Mouse (Mus musculus): ENCODE measurements at regions not wholly inside any gene's neighbourhood (a gene's known extent, or its start where the extent isn't known, plus 50 kb on each side); places are given as distances from the start of the nearest gene placed in this dataset.

DNA sequence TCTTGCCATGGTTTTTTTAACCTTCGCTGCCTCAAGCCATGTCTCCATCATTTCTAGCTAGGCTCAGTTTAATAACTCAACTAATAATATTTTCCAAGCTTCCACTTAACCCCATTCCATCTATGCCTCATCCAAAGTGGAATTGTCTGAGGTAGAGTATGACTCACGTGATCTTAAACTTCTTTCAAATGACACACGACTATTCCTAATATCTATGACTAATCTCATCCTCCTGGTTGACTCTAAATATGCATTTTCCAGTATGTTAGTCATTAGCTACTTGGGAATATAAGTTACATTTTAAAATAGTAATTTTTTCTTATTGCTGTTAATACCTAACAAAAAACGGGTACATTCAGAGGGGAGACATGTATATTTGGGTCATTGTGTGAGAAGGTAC, 524.8 kb upstream of the Pappa start:
- no peak for DNase-seq

DNA sequence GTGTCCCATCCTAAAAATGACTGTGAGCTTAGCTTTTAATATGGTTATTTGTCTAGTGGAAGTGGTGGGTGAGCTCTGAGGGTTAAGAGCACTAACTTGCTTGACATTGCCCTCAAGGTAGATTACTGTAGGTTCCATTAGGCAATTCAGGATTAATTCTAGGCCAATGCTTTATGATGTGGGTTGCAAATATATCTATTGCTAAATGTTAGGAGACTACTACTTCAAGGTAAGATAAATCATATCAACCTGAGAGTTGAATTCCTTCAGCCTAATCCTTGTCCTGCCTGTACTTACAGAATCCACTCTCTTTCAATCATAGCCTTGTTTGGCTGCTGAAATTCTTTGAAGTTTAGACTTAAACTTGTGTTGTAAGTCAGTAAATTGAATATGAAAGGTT, 501.2 kb upstream of the Pappa start:
- no peak for DNase-seq

DNA sequence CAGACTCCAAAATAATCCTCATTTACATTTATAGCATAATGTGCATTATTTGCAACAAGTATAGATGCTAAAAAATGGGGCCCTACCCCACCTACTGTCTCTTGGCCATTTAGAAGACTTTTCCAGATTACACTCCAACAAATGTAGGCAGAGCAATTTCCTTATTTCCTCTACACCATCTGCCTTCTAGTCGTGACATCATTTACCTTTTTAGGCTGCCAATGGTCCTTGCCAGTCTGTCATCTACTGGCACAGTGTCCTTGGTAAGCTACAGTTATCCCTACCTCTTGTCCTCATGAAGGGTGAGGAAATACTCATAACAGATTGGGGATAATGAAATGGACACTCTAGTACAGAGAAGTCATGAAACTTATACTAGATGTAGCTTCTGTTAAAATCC, 491.8 kb upstream of the Pappa start:
- no peak for DNase-seq

DNA sequence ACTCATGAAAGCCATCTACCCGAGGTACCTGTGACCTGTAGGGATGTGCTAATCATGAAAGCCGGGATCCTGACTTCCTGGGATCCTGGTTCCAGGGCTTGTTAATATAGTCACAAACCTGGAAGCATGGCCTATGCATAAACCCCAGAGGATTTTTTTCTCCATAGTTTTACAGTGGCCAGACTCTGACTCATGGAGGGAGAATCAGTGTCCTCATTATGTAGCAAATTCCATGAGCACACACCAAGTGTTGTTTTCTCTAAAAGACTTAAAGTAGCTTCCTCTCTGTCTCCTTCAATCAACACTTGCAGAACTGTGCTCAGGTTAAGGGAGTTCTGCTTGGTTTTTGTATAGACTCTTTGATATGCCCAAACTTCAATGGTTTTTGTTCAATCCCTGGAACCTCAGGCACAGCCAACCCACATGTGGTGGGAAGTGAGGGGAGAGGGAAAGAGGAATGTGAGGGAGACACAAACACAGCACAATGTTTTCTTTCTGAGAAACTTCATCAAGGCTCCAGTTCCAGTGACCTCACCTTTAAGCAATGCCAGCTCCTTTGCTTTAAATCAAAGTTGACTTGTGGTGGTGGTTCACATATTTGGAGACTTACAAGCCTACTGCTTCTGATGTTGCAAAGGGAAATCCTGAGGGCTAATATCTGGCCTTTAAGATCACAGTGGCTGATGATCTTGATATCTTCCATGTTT, 488.6 kb upstream of the Pappa start:
- DNase-seq: no peak

DNA sequence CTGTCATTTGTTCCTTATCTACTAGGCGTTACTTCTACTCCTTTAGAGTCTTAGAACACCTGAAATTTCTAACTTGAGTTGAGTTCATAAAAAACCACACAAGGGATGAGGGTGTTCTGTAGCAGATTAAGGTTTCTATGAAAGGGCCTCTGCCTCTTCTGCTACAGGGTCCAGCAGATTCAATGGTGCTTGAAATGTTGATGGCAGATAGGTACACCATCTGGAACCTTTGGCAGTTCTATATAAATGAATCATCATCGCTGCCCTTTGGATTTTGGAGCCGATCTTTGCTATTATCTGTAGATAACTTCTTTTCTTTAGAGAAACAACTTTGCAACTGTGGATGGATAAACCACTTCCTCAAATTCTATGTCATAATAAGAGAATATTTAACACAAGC, 483.9 kb upstream of the Pappa start:
- no peak for DNase-seq

DNA sequence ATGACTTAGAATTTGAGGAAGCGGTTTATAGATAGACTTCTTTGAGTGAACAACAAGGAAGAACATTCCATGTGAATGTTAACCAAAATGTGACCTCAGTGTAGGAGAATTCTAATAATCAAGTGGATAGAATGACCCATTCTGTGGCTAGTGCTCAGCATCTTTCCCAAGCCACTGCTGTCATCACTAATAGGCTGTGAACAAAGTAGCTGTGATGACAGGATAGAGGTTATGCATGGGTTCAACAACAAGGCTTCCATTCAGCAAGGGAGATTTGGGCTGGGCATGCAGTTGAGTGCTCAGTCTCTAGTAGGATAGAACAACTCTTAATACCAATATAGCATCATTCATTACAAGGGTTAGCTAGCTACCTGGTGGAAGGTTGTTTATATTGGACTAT, 483.0 kb upstream of the Pappa start:
- DNase-seq: no peak

DNA sequence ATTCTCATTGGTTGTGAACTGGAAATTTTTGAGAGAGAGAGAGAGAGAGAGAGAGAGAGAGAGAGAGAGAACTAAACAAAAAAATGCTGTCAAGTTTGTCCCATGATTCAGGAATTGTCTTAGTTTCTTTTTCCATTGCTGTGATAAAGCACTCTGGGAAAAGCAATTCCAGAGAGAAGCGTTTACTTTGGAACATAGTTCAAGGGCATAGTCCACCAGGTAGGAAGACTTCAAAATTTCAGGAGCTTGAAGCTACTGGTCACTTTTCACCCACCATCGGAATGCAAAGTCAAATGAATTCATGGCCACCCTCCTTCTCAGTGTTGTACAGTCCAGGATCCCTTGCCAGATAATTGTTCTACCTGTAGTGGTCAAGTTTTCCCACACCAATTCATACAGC, 478.8 kb upstream of the Pappa start:
- no peak for DNase-seq

DNA sequence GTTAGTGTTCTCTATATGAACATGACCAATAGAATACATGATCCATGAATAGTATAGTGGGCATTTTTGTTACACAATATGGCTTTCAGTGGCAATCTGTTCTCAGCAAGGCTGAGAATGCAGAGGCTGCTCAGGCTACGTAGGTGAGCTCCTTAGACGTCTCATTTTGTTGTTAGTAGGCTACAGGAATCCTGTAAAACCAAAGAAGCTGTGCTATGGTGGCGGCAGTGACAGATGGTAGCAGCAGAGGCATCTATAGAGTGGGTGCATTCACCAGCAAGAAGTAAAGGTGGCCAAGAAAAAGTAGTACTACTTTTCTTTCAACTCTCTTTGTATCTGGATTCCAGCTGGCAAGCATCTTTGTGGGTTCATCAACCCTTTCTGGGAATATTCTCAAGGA, 469.8 kb upstream of the Pappa start:
- DNase-seq: no peak

DNA sequence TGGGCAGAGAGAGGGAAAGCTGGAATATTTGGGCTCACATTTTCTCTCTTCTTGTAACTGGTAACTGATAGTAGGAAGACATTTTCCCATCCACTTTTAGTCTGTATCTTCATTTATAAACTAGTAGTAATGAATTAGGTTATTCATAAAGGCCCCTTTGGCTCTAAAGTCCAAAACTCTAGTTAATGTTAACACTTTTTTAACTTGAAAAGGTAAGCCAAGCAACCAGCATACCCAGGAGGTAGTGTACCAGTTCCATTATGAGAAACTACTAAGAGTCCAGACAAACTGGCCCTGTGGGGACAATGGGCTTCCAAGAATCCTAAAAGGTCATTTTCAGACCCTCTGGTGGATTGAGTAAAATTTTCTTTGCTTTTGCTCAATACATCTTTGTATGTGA, 468.4 kb upstream of the Pappa start:
- DNase-seq: no peak

DNA sequence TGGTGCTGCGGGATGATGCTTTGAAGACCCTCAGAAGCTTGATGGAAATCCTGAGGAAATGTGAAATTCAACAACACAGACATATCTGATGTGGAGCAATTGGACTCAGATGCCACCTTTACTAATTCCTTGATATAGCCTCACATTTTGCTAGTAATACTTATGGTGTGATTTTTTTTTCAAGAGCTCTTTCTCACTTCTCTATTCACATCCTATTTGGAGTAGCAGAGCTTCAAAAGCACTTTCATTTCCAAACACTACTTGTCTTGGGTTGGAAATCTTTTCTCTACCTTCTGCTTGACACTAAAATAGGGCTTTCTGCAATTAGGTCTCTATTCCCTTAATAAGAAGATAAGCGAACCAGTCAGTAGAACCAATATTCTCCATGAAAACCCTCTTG, 460.3 kb upstream of the Pappa start:
- no peak for DNase-seq

DNA sequence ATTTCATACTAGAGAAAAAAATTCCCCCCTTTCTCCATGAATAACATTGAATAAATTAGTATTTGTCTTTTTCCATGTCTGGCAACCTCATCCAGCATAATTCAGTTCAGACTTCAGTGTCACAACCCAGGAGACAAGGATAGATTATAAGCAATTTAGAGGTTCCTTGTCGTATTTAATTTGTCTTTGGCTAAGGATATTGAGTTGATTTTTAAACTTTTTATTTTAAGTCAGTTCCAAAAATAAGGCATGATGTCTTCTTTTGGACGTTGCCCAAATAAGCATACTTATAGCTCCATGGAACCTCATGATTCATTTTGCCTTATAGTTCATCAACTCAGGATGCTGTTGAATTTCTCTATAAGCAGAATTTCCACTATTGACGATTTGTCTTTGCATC, 456.0 kb upstream of the Pappa start:
- no peak for DNase-seq

DNA sequence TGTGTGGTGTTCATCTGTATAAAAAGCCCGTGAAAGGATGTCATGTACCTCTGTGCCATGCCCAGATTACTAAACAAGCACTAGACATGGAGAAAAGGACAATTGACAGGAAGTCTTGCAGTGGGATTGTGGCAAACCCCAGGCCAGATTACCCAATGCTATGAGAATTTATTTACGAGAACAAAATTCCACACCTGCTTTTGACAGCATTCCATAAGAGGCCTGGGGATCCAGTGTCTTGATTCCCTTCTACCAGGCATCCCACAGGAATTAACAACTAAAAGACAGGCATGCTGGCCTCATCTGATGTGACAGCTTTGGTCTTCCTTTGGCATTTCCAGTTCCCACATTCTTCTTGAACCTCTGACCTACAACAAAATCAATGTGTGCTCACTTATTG, 454.3 kb upstream of the Pappa start:
- DNase-seq: no peak

DNA sequence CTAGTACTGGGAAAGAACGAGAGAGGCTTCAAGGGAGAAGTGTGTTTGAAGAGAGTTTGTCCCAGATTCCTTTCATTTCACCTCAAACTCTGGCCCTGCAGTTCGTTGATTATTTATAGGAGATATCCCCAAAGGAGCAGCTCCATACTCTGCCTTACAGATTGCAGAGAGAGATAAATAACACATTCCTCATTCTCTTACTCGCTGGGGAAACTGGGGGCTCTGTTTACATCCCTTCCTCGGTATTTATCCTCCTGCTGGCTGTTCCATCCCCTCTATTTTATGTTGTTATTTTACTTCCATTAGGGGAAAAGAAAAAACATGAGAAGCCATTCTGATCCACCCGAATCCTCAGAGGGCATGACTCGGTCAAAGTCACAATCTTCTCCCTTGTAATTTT, 447.5 kb upstream of the Pappa start:
- DNase-seq: no peak

DNA sequence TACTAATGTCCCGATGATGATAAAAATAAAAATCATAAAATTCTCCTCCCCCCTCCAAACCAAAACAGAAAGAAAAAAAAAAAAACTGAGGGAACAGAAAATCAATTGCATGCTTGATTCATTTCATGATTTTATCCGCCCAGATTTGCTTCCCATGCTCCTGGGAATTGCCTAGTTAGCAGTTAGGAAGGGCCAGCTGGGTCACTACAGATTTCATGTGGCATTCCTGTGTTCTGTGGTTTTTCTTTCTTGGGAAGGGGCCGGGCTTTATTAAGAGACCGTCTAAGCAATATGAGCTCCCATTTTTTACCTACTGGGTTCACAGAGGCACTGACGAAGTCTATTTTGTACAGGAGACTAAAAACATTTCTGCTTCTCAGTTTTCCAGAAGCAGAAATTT, 447.1 kb upstream of the Pappa start:
- DNase-seq: no peak

DNA sequence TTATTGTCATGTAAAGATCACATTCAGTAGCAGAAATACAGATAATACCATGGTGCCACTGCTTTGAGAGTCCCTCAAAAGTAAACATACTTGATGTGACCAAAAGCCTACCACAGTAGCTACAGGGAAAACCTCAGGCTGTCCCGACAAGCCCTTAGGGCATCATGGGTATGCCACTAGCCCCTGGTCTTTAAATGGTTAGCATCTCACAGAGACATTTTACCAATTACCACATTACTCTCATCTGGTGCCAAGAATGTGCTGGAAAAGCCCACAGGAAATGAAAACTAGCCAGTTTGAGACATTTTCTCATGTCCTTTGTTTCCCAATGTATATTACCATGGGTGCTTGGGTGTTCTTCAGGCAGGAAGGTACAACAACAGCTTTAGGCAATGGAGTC, 439.3 kb upstream of the Pappa start:
- DNase-seq: no peak

DNA sequence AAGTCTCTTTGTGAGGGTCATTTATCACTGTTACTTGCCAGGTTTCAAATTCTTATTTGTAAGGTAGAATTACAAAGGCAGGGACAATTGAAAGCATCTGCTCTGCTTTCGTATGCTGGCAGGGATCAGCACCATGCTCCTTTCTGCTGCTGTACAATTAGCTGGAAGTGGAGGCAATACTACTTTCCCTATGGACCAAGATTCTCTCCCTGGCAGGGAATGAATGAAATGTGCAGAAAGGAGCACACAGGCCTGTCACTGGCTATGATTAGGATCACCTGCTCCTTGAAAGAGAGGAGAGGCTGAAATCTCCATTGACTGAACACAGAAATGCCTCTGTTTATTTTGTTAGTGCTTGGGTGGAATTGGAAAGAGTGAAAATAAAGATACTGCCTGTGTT, 427.8 kb upstream of the Pappa start:
- DNase-seq: no peak

DNA sequence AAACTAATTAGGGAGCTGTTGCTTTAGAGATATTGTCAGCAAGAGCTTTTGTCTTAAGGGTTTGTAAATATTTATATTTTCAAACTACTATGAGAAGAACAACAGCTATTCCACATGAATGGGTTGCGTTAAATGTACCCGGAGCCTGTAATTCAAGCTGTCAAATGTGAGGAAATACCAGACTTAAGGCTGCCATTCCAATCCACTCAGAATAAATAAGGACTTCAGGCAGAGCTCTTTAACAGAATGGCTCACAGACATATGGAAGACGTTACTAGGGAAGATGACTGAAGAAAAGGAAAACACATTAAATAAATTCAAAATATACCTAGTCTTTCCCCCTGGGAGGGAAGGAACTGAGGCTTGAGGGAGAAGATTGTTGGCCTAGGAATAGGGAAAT, 400.7 kb upstream of the Pappa start:
- DNase-seq: no peak

DNA sequence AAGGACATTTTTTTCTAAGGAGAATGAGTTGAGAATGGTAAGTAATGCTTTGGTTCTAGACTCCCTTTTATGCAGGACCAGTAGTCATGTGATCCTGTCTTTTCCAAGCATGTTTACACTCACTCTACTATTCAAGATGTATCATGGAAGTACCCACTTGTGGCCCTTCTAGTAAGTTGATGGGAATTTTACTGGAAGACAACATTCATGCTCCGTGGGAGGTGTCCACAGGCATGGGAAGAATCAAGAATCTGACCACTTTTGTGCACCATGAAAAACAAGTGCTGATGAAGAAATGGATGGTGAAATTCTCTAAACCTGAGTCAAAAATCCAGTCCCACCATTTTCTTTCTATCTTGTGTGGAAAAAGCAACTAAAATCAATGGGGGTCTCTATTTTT, 399.1 kb upstream of the Pappa start:
- no peak for DNase-seq

DNA sequence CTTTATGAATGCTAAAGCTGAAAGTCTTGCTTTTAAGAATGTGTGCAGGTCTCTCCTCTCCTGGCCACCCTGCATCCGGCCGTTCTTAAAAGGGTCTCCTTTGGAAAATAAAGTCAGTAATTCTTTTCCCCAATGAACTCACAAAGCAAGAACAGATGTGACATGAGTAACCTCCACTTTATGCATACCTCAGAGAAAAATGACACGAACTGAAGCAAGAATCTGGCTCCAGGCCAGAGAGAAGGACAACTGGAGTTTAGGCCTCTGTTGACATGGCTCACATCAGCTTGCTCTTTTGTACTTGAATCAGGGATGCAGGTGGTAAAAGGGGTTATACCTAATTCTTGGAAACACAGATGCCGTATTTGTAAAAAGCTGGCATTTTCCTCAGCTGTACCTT, 368.0 kb upstream of the Pappa start:
- DNase-seq: no peak

DNA sequence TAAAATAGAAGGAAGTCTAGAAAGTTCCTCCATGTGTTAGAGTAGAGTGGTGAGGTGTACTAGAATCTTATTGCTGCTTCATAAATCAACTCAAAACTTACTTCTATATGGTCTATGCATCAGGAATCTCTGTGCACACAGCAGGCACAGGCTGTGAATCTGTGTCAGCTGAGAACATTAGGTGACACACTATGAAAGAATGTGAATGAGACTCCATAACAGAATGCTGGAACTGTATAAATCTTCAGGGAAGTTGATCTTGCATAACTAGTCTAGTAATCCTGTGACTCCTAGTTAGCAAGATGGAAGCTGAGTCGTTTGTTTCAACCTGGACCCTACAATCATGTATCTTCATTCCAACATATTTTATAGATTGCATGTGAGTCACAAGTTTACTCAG, 355.4 kb upstream of the Pappa start:
- DNase-seq: no peak

DNA sequence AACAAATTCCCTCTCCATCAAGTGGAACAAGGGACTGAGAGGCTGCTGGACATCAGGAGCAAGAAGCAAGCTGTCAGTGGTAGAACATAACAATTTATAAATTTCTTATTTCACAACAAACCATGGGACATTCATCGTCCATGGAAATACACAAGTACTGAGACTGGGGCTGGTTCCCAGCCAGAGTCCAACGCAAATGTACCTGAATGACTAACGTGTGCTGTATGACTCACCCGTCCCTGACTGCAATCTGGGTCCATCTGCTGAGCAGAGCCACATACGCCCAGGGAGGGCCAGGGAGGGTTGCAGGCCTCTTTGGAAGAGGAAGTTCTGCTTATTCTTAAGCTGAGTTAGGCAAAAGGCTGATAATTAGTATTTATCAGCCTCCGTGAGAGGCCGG, 320.1 kb upstream of the Pappa start:
- peak; percentile 2 for DNase-seq

DNA sequence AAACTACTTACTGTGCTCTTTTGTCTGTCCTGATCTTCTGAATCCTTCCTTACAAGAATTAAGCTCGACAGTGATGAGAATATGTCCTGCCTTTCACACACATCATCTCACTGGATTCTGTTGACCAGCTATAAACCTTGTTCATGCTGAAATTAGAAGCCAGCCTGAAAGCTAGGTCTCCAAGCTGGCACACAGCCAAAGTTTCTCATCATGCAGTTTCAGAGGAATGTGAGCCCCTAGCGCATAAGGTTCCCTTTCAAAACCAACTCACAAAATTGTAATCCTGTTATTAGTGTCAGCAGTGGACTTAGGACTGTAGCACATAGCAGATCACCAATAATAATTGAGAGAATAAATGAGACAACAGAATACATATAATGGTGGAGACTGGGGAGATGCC, 319.0 kb upstream of the Pappa start:
- DNase-seq: no peak

DNA sequence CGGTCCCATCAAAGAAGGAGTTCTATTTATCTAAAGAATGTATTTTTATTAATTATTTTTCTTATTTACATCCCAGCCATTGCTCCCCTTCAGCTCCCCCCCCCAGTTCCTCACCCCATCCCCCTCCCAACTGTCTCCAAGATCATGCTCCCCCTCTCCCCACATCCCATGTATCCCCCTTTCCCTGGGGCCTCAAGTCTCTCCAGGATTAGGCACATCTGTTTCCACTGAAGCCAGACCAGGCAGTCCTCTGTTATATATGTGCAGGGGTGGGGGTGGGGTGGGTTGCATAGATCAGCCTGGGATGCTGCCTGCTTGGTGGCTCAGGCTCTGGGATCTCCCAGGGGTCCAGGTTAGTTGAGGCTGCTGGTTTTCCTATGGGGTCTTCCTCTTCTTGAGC, 316.8 kb upstream of the Pappa start:
- no peak for DNase-seq

DNA sequence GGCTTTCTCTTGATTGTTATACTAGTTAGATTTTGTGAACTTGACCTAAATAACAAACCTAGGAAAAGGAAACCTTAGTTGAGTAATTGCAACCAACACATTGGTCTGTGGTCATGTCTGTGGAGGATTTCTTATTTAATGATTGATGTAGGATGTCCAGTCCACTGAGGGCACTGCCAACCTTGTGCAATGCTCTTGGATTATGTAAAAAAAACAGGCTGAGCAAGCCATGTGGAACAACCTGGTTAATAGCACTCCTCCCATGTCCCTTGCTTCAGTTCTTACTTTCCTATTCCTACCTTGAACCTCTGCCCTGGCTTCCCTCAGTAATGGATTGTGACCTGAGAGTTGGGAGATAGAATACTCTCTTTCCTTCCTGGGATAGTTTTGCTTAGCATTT, 312.0 kb upstream of the Pappa start:
- DNase-seq: no peak

DNA sequence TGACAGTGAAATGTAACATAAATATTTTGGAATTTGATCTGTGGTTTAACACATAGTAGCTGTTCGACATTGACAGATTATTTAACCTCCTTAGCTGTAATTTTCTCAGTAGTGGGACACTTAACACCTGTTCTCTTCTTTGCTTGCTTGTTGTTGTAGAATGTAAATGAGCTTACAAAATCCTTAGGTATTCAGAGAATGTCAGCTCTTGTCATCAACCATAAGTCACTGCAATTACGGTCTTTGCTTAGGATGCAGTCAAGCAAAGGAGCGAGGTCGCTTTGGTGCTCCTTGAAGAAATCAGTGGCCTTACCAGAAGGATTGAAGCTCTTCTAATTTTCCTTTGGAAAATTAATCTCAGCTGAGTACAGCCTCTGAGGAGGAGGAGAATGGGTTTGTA, 311.2 kb upstream of the Pappa start:
- DNase-seq: no peak
